Mouse (Mus musculus): ENCODE results near the gene Sort1. TPM values are rescaled to one million over a fixed set of nuclear protein-coding genes. Genes with fewer than 3 reads are reported as not detected.

Sort1 gene
- polyA plus RNA-seq, 1 experiment from 2014 or later, result 31.2 TPM

GRCm38 (mm10) chr3:108345855-108346254 lies 62.0 kb downstream of the Sort1 start:
- Histone ChIP-seq H3K27ac (replicated peaks) (no peak overlapping the region), H3K4me2 (replicated peaks) (no peak overlapping the region), H3K4me1 (no peaks in the 10 kb centered on the region), H3K27me3 (no peaks in the 10 kb centered on the region), H3K9me3 (no peaks in the 10 kb centered on the region), H3K9ac (replicated peaks) (no peak overlapping the region), H3K36me3 (peaks cover 87% of the 10 kb centered on the region), H3K4me3 (no peak overlapping the region)
- ATAC-seq (ENCODE audit: low FRiP score, low read depth), result no peak
- WGBS, result 92% methylated on average over 7 of the region's 7 CpGs

- Histone ChIP-seq H3K4me2 (replicated peaks) (no peak overlapping the region), H3K9ac (replicated peaks) (no peak overlapping the region), H3K27ac (replicated peaks) (no peak overlapping the region), H3K27me3 (no peaks in the 10 kb centered on the region), H3K4me1 (no peaks in the 10 kb centered on the region), H3K4me3 (no peak overlapping the region), H3K36me3 (peaks cover 87% of the 10 kb centered on the region), H3K9me3 (no peaks in the 10 kb centered on the region)
- 87% methylated on average over 9 of the region's 9 CpGs for WGBS
- no peak for ATAC-seq (ENCODE audit: low FRiP score, low read depth)
Measured at GRCm38 (mm10) chr3:108348376-108348775, 64.5 kb downstream of the Sort1 start.

GRCm38 (mm10) chr3:108355245-108355644 lies 71.4 kb downstream of the Sort1 start:
- H3K4me2 ChIP-seq (replicated peaks), result no peak overlapping the region
- H3K27me3 ChIP-seq, result no peaks in the 10 kb centered on the region
- no peak overlapping the region for H3K4me3 ChIP-seq
- H3K4me1 ChIP-seq, result peaks cover 2% of the 10 kb centered on the region
- H3K36me3 ChIP-seq, result peaks cover 78% of the 10 kb centered on the region
- no peak for ATAC-seq (ENCODE audit: low FRiP score, low read depth)
- H3K9me3 ChIP-seq, result no peaks in the 10 kb centered on the region
- H3K9ac ChIP-seq (replicated peaks), result no peak overlapping the region
- 96% methylated on average over 3 of the region's 3 CpGs for WGBS
- H3K27ac ChIP-seq (replicated peaks), result no peak overlapping the region

GRCm38 (mm10) chr3:108357051-108357450 lies 73.2 kb downstream of the Sort1 start:
- H3K9ac ChIP-seq (replicated peaks), result no peak overlapping the region
- peaks cover 60% of the 10 kb centered on the region for H3K36me3 ChIP-seq
- H3K27ac ChIP-seq (replicated peaks), result no peak overlapping the region
- no peak overlapping the region for H3K4me2 ChIP-seq (replicated peaks)
- H3K9me3 ChIP-seq, result no peaks in the 10 kb centered on the region
- H3K27me3 ChIP-seq, result no peaks in the 10 kb centered on the region
- ATAC-seq (ENCODE audit: low FRiP score, low read depth), result no peak
- no peak overlapping the region for H3K4me3 ChIP-seq
- H3K4me1 ChIP-seq, result peaks cover 15% of the 10 kb centered on the region
- 90% methylated on average over 10 of the region's 10 CpGs for WGBS

GRCm38 (mm10) chr3:108358445-108358844 lies 74.6 kb downstream of the Sort1 start:
- no peaks in the 10 kb centered on the region for H3K9me3 ChIP-seq
- H3K36me3 ChIP-seq, result peaks cover 47% of the 10 kb centered on the region
- no peak overlapping the region for H3K4me3 ChIP-seq
- no peak overlapping the region for H3K27ac ChIP-seq (replicated peaks)
- no peak overlapping the region for H3K4me2 ChIP-seq (replicated peaks)
- no peaks in the 10 kb centered on the region for H3K27me3 ChIP-seq
- ATAC-seq (ENCODE audit: low FRiP score, low read depth), result no peak
- WGBS, result 88% methylated on average over 6 of the region's 6 CpGs
- no peak overlapping the region for H3K9ac ChIP-seq (replicated peaks)
- peaks cover 15% of the 10 kb centered on the region for H3K4me1 ChIP-seq

- Histone ChIP-seq H3K4me3 (no peak overlapping the region), H3K27ac (replicated peaks) (0 out of 2 replicates have a peak overlapping the region, but pooled peaks have one; percentile 4)
- WGBS, result 8% methylated on average over 7 of the region's 7 CpGs
Measured at GRCm38 (mm10) chr3:108360894-108361293, 77.0 kb downstream of the Sort1 start.

GRCm38 (mm10) chr3:108363626-108364025 lies 79.7 kb downstream of the Sort1 start:
- no peaks in the 10 kb centered on the region; the same call in 1 of the 2 replicates for H3K36me3 ChIP-seq
- ATAC-seq (ENCODE audit: low FRiP score, low read depth), result no peak
- no peak overlapping the region for H3K27ac ChIP-seq (replicated peaks)
- H3K4me1 ChIP-seq, result peaks cover 22% of the 10 kb centered on the region
- no peaks in the 10 kb centered on the region for H3K9me3 ChIP-seq
- no peaks in the 10 kb centered on the region for H3K27me3 ChIP-seq
- H3K4me3 ChIP-seq, result no peak overlapping the region
- 76% methylated on average over 3 of the region's 3 CpGs for WGBS
- H3K9ac ChIP-seq (replicated peaks), result no peak overlapping the region
- H3K4me2 ChIP-seq (replicated peaks), result no peak overlapping the region

More at GRCm38 (mm10) chr3:108360894-108361293, 77.0 kb downstream of the Sort1 start:
- peaks cover 23% of the 10 kb centered on the region for H3K36me3 ChIP-seq
- no peaks in the 10 kb centered on the region for H3K9me3 ChIP-seq
- peaks cover 22% of the 10 kb centered on the region for H3K4me1 ChIP-seq
- peak; percentile 85 for ATAC-seq (ENCODE audit: low FRiP score, low read depth)
- no peak overlapping the region; the same call in 1 of the 2 replicates for H3K9ac ChIP-seq (replicated peaks)
- H3K4me2 ChIP-seq (replicated peaks), result peak overlapping the region; percentile 1; the same call in 1 of the 2 replicates
- no peaks in the 10 kb centered on the region for H3K27me3 ChIP-seq

GRCm38 (mm10) chr3:108364270-108364995 lies 80.6 kb downstream of the Sort1 start, which contains the start of gene Mybphl:
Gene Mybphl (plus strand): TSS chr3:108364911.
- H3K4me3 ChIP-seq, result no peak within 1 kb of the TSS
- 76% methylated on average over 9 of the region's 9 CpGs for WGBS
- no peak within 1 kb of the TSS for H3K4me2 ChIP-seq (replicated peaks)
- no peak within 1 kb of the TSS for H3K27ac ChIP-seq (replicated peaks)
- H3K4me1 ChIP-seq, result peaks cover 22% of the 10 kb centered on the region
- ATAC-seq (ENCODE audit: low FRiP score, low read depth), result no peak
- H3K9ac ChIP-seq (replicated peaks), result no peak within 1 kb of the TSS
- H3K9me3 ChIP-seq, result no peaks in the 10 kb centered on the region
- H3K27me3 ChIP-seq, result no peaks in the 10 kb centered on the region
- no peaks in the 10 kb centered on the region for H3K36me3 ChIP-seq

- Histone ChIP-seq H3K27ac (replicated peaks) (no peak overlapping the region), H3K4me2 (replicated peaks) (peak overlapping the region; percentile 24; the same call in 1 of the 2 replicates), H3K4me3 (no peak overlapping the region), H3K4me1 (peaks cover 6% of the 10 kb centered on the region; the same call in 1 of the 2 replicates), H3K36me3 (no peaks in the 10 kb centered on the region), H3K27me3 (no peaks in the 10 kb centered on the region), H3K9me3 (no peaks in the 10 kb centered on the region), H3K9ac (replicated peaks) (0 out of 2 replicates have a peak overlapping the region, but pooled peaks have one; percentile 2)
- 61% methylated on average over 9 of the region's 9 CpGs for WGBS
- ATAC-seq (ENCODE audit: low FRiP score, low read depth), result no peak
Measured at GRCm38 (mm10) chr3:108367173-108367572, 83.3 kb downstream of the Sort1 start.

GRCm38 (mm10) chr3:108367828-108368227 lies 83.9 kb downstream of the Sort1 start:
- H3K4me1 ChIP-seq, result peaks cover 6% of the 10 kb centered on the region; the same call in 1 of the 2 replicates
- H3K36me3 ChIP-seq, result no peaks in the 10 kb centered on the region
- 89% methylated on average over 3 of the region's 3 CpGs for WGBS
- no peak overlapping the region for H3K4me3 ChIP-seq
- no peaks in the 10 kb centered on the region for H3K9me3 ChIP-seq
- 0 out of 2 replicates have a peak overlapping the region, but pooled peaks have one; percentile 2 for H3K9ac ChIP-seq (replicated peaks)
- no peak overlapping the region for H3K27ac ChIP-seq (replicated peaks)
- H3K27me3 ChIP-seq, result no peaks in the 10 kb centered on the region
- 0 out of 2 replicates have a peak overlapping the region, but pooled peaks have one; percentile 24 for H3K4me2 ChIP-seq (replicated peaks)
- ATAC-seq (ENCODE audit: low FRiP score, low read depth), result no peak

- Histone ChIP-seq H3K4me1 (peaks cover 6% of the 10 kb centered on the region; the same call in 1 of the 2 replicates), H3K27ac (replicated peaks) (no peak overlapping the region), H3K9me3 (no peaks in the 10 kb centered on the region), H3K36me3 (no peaks in the 10 kb centered on the region), H3K4me2 (replicated peaks) (no peak overlapping the region), H3K9ac (replicated peaks) (no peak overlapping the region), H3K27me3 (no peaks in the 10 kb centered on the region), H3K4me3 (no peak overlapping the region)
- no peak for ATAC-seq (ENCODE audit: low FRiP score, low read depth)
- WGBS, result 79% methylated on average over 5 of the region's 5 CpGs
Measured at GRCm38 (mm10) chr3:108368721-108369120, 84.8 kb downstream of the Sort1 start.

GRCm38 (mm10) chr3:108372274-108372673 lies 88.4 kb downstream of the Sort1 start:
- no peaks in the 10 kb centered on the region for H3K4me1 ChIP-seq
- no peak for ATAC-seq (ENCODE audit: low FRiP score, low read depth)
- H3K9ac ChIP-seq (replicated peaks), result no peak overlapping the region
- H3K36me3 ChIP-seq, result no peaks in the 10 kb centered on the region
- no peak overlapping the region for H3K27ac ChIP-seq (replicated peaks)
- H3K27me3 ChIP-seq, result no peaks in the 10 kb centered on the region
- no peak overlapping the region for H3K4me2 ChIP-seq (replicated peaks)
- 78% methylated on average over 3 of the region's 3 CpGs for WGBS
- H3K4me3 ChIP-seq, result no peak overlapping the region
- no peaks in the 10 kb centered on the region for H3K9me3 ChIP-seq

All from midbrain, embryonic 12.5 days (tissue).